Mouse (Mus musculus) gastrocnemius, postnatal 36 days (tissue): ENCODE data around the gene Kiss1r. TPM values are rescaled to one million over a fixed set of nuclear protein-coding genes. Genes with fewer than 3 reads are reported as not detected.
A peak's percentile ranks its signal among the peaks of the same experiment; 100 is the strongest.

ENCODE experiments used
- DNase-seq, 2 experiments: peaks; one replicate each; pipeline ENCODE4 v3.0.0; 2022
- intact Hi-C: fragments of 180-260 bp; cut with DNase I; formaldehyde crosslinking; loops from one replicate; pipeline ENCODE4 v1.15.1; 2025
- total RNA-seq, 2 experiments: library from RNA; stranded (reverse); gene quantifications; 2 replicates each; pipeline ENCODE4 v1.2.3; 2021

Gene Kiss1r
- total RNA-seq, 2 experiments from 2014 or later = 0.23 TPM; not detected in 1

DNA sequence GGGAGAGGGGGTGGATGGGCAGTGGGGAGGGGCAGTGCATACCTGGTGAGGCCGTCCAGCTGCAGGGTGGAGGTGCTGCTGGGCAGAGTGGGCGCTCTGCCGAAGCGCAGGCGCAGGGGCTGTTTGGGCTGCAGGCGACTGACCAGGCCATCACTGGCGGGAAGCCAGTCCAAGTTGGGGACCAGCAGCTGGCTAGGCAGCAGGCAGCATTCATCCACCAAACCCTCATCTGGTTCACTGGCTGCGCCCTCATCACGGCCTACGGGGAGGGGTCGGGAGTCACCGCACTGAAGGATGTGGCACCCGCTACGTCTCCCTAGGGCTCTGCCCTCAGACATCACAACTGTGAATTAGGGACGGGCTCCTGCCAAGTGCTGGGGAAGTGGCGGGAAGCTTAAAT, 20.5 kb upstream of the Kiss1r start:
- no peak for DNase-seq
- intact Hi-C loops = no loop called here

DNA sequence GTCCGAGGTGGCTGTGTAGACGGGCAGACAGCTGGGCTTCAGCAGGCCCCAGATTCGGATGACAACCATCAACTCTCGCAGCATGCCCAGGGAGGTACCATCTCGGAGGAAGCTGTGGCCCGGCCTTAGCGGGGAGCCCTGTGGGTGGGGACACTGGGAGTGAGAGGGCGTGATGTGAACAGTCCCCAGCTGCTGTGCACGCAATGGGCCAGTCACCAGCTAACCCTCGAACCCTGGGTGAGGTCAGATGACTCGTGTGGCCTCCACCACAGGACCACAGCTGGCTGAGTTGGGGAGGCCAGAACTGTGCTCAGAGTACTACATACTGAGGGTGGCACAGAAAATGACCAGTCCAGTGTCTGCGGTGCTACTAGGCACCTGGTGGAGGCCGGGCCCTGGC, 20.0 kb upstream of the Kiss1r start:
- intact Hi-C loops = no loop called here
- DNase-seq = no peak

DNA sequence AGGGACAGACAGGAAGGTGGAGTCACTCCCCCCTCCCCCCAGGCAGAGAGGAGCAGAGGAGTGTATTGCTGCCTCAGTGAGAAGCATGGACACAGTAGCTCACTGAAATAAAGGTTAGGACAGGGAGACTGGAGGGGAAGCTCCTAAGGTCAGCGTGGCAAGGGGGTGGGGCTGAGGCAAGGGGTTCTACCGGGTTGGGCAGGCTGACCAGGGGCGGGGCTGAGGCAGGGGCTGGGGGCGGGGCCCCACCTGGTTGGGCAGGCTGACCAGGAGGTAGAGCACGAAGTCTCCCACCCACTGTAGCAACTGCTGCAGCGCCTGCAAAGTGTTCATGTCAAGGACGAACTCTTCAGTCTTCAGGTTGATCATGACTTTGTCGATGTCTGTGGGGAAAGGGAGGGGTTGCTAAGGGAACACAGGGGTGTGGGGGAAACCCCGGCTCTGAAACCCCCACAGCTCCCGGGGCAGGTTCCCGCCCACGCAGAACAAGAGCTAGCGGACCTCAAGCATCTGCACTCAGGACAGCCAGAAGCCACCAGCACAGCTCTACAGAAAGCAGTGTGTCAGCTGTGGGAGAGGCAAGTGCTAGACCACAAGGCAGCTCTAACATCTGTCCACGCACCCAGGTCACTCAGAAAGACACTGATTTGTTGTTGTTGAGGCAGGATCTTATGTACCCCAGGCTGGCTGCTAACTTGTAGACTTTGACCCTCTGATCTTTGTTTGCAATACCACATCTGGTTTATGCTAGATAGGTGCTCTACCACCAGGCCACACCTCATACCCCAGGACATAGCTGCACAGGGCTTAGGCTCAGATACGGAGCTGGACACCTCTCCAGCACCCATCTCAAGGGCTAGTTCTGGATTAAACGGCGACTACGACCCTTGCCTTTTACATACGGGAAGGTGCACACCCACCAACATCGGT, 19.2 kb upstream of the Kiss1r start:
- intact Hi-C loops = no loop called here

GRCm38 (mm10) chr10:79900951-79901410, 15.8 kb upstream of the Kiss1r start:
- no peak for DNase-seq
- intact Hi-C loops = no loop called here

More for the DNA sequence above, 19.2 kb upstream of the Kiss1r start:
- no peak for DNase-seq

- intact Hi-C loops = no loop called here
- DNase-seq = no peak
Observed at GRCm38 (mm10) chr10:79906712-79907111, 10.1 kb upstream of the Kiss1r start.

GRCm38 (mm10) chr10:79907415-79907814, 9.4 kb upstream of the Kiss1r start:
- no peak for DNase-seq
- intact Hi-C loops = no loop called here

DNA sequence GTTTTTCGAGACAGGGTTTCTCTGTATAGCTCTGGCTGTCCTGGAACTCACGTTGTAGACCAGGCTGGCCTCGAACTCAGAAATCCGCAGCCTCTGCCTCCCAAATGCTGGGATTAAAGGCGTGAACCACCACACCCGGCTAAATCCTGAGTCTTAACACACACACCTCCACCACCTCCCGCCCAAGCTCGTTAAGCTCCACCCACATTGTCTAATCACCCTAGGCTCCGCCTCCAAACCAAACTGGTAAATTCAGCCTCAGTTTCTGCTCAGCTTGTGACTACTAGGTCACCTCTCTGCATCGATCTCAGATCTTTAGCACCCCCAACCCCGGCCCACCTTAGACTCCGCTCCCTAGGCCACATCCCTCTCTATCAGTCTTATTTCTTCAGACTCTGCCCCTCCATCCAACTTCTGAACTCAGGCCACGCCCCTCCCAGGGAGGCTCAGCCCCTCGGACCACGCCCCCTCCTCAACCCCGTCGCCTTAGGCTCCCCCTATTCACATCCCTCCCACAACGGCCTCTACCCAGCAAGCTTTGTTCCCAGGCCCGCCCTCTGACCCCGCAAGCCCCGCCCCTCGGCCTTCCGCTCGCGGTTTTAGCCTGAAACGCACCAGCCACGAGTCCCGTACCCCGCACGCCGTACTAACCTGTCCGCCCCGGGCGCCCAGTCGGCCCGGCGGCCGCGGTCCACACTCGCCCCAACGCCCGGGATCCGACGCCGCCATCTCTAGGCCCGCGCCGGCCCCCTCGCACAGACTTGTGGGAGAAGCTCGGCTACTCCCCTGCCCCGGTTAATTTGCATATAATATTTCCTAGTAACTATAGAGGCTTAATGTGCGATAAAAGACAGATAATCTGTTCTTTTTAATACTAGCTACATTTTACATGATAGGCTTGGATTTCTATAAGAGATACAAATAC, 8.3 kb upstream of the Kiss1r start, which contains the start of gene Med16:
Gene Med16, minus strand, starts transcription at position 757 of the 925 bp plus-strand sequence.
- intact Hi-C loops = no loop called here
- DNase-seq = peak; percentile 95 to 97

GRCm38 (mm10) chr10:79909092-79909922, 7.5 kb upstream of the Kiss1r start:
- intact Hi-C loops = no loop called here
- no peak for DNase-seq

- intact Hi-C loops = no loop called here
- DNase-seq = no peak
Observed at GRCm38 (mm10) chr10:79910556-79910955, 6.2 kb upstream of the Kiss1r start, which contains the start of gene Gm26602. Gene Gm26602, plus strand, starts transcription at chr10:79910856.

DNA sequence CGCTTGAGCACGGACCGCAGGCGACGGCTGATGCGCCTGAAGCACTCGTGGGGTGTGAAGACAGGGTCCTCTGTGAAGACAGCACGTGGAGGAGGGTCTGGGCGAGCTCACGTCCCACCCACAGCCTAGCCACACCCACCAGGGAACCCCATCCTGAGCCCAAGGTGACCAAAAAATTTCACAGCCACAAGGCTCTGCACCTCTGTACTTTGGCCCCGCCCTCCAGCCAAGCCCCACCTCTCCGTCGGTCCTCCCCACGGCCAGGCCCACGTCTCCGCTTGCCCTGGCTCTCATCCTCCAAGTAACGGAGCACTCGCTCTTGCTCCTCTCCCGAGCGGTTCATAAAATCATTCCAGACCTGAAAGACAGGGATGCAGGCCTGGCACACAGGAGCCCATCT, 4.4 kb upstream of the Kiss1r start:
- intact Hi-C loops = no loop called here
- no peak for DNase-seq

DNA sequence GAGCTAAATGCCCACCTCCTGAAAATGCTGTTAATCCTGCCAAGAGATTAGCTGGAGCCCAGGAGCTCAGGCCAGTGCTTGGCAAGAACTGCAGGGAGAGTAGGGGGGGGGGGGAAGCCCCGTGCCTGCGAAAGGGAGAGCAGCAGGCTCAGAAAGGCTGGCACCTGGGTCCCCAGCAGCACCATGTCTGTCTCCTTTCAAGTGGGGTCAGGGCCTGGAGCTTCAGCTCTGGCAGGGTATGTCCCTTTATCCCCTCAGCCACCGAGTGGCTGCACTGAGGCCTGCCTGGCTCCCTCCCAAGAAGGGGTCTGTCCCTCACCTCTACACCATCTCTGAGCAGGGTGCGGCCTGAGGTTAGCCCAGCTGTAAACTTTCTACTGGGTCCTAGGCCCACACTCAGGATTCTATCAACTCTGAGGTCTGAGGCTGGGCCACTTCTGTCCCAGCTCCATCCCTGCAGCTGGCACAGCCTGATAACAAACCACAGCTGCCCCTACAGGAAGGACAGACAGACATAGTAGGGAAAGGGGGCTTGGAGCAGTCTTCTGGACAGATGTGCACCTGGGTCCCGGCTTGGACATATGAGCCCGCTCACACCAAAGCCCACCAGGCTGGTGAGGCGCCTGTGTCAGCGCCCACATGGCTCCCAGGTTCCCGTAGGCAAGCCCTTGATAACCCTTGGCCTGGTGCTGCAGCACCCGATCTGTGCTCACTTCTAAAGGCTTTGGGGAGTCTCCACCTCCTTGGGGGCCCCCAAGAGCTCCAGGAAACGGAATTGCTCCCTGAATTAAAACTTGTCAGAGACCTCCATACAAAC, 2.4 kb upstream of the Kiss1r start:
- DNase-seq = no peak
- intact Hi-C loops = no loop called here

GRCm38 (mm10) chr10:79914948-79915596, 1.7 kb upstream of the Kiss1r start:
- intact Hi-C loops = no loop called here
- DNase-seq = no peak

- intact Hi-C loops = no loop called here
- DNase-seq = no peak
Observed at GRCm38 (mm10) chr10:79916081-79916480, 690 bp upstream of the Kiss1r start.

DNA sequence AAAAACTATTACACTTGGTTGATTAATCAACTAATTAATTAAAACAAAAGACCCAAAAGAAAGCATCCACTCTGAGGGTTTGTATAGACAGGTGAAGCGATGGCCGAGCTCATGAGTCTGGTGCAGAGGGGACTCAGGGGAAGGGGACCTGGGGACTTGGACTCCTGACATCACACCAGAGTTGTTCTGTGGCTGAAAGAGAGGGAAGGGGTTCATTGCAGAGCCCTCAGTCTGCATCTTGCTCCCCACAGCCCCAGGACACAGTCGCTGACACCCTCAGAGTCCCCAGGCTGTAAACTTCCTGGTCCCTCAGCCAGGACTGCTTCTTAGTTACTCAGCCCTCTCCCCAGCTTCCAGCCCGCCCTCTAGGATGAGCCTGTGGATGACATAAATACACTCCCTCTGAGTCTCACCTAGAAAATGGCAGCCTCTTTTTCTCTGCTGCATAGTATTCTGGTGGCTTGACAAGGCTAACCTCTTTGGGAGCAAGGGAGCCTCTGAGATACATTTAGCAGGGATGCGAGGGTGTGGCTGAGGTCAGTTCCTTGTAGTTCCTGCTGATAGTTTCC, 845 bp downstream of the Kiss1r start:
- no peak for DNase-seq
- intact Hi-C loops = no loop called here

DNA sequence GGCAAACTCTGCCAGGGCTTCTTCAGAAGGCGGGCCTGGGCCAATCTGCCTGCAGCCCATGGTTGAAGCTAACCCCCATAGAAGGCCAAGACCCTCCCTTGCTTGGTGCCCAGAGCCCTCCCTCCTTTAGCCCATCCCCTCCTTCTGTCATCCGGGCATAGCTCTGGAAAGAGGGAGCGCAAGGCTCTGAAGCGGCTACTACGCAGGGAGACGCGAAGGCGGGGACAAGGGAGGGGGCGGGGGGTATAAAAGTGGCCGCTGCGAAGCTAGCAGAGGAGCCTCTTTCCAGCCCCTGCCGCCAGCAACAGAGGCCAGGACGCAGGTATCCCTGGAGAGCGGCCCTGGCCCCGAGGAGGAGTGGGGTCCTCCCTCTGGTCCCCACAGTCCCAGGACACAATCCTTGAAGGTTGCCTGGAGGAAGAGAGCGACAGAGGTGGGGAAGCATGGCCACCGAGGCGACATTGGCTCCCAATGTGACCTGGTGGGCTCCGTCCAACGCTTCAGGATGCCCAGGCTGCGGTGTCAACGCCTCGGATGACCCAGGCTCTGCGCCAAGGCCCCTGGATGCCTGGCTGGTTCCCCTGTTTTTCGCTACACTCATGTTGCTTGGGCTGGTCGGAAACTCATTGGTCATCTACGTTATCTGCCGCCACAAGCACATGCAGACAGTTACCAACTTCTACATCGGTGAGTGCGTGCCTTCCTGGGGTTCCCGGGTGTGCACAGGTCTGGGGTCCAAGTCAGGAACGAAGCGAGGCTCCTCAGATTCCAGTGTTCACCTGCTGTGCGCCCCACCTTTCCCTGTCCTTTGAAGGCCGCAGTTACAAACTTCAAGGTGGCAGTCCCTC, 1.7 kb downstream of the Kiss1r start:
- DNase-seq = no peak
- intact Hi-C loops = no loop called here

DNA sequence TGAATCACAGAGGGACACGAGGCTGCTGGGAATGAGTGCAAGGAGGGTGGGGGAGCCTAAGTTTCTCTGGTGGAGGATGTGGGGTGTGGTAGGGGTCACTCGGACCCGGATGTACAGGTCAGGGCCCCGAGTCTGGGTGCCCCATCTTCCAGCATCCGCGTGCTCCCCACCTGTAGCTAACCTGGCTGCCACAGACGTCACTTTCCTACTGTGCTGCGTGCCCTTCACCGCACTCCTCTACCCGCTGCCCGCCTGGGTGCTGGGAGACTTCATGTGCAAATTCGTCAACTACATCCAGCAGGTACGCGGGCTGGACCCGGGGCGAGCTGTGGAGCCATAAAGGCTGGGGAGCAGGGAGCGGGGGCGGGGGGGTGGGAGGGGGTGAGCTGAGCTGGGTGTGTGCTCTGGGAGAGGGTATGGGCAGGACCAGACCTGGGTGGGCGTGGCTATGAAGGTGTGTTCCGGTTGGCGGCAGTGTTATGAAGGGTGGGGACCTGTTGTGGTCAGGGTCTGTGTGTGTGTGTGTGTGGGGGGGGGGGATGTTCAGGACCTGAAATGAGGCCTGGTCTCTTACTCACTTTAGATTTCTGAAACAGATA, 2.6 kb downstream of the Kiss1r start:
- intact Hi-C loops = no loop called here
- DNase-seq = no peak
